Mouse (Mus musculus) heart, adult 2 months (tissue): ENCODE results near the gene Inhbb.

Source experiments
- CTCF ChIP-seq: fragments of 200-600 bp; IDR thresholded peaks from 2 replicates; pipeline ENCODE4 v1.8.1; 2022; ENCODE audit warnings: antibody characterized with exemption, mild to moderate bottlenecking, moderate library complexity
- EP300 ChIP-seq: fragments of 200-500 bp; IDR thresholded peaks from 2 replicates; pipeline ENCODE4 v1.6.1; 2011; ENCODE audit warnings: low read depth, low read length, control low read depth; ENCODE audit not compliant: insufficient read depth
- POLR2A ChIP-seq: fragments of 200-500 bp; IDR thresholded peaks from 2 replicates; pipeline ENCODE4 v1.6.1; 2011; ENCODE audit warnings: mild to moderate bottlenecking, low read depth, low read length, control low read depth; ENCODE audit not compliant: insufficient read depth

GRCm38 (mm10) chr1:119424141-119424860, 2.3 kb upstream of the Inhbb start:
- TF ChIP-seq POLR2A = no peak
- TF ChIP-seq CTCF = no peak
- TF ChIP-seq EP300 = no peak
